Mouse (Mus musculus): ENCODE measurements around the gene 4933416C03Rik.

4933416C03Rik gene

DNA sequence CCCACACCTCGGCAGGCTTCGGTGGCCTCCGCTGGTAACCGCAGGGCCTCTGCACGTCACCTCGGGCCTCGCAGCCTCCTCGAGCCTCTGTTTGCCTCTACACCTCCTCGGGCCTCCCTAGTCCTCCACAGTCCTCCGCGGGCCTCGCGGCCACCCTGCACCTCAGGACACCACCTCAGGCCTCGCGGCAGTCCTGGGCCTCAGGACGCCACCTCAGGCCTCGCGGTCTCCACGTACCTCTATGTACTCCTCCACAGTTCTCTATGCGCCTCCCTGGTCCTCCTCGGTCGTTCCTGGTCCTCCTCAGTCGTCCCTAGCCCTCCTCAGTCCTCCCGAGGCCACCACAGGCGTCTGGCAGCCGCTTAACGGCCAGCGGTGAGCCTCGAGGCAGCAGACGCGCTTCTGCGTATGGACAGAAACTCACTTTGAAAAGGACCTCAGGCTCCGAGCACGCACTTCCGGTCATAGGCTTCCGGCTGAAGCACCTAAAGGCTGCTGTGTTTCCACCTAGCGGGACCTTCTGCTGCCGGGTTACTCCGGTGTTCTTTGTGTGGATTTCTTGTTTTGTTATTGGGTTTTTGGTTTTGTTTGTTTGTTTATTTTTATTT is at the start of gene 4933416C03Rik:
Gene 4933416C03Rik, minus strand, starts transcription at position 51 of the 608 bp plus-strand sequence.
- DNase-seq (ENCODE audit: low read depth, low spot score), result peak; percentile 6

DNA sequence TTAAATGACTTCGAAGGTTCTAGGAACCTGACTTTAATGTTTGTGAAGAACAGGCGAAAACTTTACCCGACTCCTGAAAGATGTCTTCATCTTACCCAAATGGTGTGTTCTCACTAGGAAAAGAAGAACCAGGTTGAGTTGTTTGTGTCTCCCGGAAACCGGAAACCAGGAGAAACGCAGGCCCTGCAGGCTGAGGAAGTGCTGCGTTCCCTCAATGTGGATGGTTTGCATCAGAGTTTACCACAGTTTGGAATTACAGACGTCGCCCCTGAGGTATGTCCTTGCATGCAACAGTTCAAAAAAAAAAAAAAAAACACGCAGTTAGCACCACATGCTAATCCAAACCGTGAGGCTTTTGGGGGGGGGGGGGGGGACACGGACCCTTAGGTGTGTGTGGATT is 48.6 kb upstream of the 4933416C03Rik start:
- DNase-seq (ENCODE audit: low read depth, low spot score), result no peak

DNA sequence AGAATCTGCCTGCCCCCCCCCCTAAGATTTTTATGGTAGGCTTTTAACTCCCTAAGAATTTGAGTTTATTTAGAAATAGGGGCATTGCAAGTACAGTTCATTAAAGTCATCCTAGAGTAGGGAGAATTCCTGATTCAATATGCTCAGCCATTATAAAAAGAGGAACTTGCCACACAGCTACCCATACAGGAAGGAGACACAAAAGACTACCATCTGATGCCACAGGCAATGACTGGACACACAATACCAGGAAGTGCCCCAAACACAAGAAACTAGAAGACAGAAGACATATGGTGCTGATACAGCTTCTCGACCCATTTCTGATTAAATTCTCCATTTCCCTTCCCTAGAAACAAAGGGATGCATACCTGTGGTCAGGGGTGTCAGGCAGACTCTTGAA is 43.0 kb upstream of the 4933416C03Rik start:
- DNase-seq (ENCODE audit: low read depth, low spot score), result no peak

DNA sequence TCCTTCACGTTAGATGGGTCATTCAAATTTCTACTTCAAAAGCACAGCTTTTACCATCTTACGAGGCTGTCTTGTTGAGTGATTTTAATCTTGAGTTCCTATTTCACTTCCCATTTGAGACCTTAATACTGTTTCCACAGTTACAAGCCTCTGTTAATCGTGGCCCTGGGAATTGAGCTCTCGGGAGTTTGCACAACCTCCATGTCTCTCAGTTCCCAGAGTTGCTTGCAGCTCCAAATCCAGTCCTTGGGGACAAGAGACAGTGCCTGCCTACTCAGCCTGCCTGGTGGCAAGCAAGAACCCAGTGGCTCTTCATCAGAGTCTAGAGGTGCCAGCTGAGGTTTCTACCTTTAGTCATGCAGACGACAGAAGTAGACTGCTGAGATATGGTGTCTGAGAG is 41.0 kb upstream of the 4933416C03Rik start:
- no peak for DNase-seq (ENCODE audit: low read depth, low spot score)

DNA sequence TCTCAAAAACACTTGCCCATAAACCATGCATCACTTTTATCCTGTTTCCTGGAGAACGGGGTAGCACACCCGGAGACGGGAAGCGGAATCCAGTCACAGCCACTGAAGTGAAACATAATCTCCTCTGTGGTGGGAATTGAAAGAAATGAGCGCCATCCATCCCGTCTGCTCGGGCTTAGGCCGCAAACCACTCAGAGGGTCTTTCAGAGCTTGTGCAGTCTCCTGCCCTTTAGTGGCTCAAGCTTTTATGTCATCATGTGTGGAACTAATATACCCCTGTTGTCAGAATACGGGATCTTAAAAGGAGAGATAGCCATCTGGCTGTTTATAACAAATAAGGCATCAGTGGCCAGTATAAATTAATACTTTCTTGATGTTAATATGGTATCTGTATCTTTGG is 32.4 kb upstream of the 4933416C03Rik start:
- no peak for DNase-seq (ENCODE audit: low read depth, low spot score)

DNA sequence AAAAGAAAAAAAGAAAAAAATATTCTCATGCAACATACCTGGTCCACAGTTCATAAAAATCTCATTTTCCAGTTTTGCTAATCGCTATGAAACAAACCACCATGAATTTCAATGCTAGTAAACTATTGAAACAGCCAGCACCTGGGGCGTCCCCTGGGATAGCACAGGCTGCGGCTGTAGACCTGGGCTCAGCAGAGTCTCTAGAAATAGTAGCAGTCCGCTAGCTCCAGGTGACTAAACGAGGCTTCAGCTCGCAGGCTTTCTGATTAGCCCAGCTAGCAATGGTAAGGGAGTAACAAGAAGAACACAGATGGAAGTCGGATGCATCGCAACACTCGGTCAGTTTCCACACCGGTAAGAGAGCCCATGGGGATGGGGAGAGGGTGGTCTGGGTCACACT is 30.0 kb upstream of the 4933416C03Rik start:
- DNase-seq (ENCODE audit: low read depth, low spot score), result no peak

DNA sequence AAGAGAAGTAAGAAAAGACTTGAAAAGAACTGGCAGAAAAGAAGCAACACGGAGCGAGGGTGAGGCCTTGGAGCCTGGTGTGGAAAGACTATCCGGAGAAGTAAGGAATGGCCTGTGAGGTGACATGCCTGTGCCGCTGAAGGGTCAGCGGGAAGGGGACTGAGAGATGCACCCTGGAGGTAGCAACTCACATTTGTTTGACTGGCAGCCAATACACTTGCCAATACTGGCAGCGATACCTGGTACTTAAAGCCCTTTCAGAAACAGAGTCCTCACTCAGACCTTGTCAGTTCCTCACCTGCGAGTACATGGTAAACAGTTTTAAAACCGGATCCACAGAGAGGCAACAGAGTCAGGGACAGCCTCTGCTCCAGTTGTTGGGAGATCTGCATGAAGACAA is 26.5 kb upstream of the 4933416C03Rik start:
- DNase-seq (ENCODE audit: low read depth, low spot score), result no peak

DNA sequence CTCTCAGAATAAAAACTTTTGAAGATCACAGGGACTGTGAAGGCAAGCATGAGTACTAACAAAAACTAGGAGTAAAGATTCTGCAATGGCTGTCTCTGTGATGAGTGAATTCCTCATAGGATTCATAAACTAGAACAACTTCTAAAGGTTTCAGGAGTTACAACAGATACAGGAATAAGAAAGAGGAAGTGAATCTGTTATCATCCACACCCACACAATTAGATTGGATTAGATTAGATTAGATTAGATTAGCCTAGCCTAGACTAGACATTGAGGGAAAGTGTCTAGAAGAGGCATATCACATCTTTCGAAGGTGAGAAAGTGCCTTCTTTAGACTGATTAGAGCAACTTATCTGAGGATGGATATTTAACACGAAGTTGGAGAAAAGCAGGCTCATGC is 21.5 kb upstream of the 4933416C03Rik start:
- DNase-seq (ENCODE audit: low read depth, low spot score), result no peak

DNA sequence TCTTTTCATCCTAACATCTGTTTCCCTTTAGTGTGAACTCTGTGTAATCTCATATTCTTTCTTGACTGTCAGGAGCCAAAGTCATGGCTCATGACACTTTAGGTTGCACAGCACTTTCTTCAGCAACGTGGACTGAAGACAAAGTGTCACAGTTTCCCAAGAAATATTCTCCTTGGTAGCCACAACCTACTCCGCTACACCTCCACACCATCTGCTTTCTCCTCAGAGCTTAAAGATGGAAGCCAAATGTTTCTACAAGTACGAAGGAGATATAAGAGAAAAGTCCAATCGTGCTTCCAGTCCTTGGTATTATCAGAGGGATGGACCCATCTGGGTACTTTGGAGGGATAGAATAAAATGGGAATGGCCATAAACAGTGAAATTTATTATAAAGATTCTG is 18.5 kb upstream of the 4933416C03Rik start:
- no peak for DNase-seq (ENCODE audit: low read depth, low spot score)

DNA sequence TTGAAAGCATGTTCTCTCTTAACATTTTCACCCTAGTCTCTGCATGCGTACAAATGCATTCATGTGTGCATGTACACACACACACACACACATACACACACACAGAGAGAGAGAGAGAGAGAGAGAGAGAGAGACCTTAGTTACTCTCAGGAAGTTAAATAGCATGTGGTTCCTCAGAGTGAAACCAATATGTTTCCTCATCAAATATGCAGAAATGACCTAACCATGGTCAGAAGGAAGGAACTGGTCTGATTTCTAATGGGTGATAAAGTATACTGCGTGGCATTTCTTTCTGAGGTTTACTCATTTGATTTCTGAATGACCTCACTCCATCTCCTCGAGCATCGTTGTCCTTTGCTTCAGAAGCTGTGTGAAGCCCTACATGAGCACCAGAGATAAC is 17.5 kb upstream of the 4933416C03Rik start:
- no peak for DNase-seq (ENCODE audit: low read depth, low spot score)

DNA sequence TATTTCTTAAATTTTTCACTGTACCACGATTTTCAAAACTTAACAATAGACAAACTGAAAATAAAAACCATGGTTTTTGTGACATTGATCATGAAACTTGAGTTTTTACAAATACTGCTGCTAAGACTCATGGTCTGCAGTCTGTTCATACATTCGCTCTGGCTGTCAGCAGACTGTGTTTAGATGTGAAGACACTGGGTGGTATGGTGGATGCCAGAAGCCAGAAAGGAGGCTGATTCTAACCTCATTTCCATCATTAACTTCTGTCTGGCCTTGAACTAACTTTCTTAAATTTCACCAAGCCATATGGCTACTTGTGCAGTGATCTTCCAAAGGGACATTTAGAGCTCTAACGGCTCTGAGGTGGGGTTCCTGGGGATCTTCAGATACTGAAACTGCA is 16.7 kb upstream of the 4933416C03Rik start:
- no peak for DNase-seq (ENCODE audit: low read depth, low spot score)

DNA sequence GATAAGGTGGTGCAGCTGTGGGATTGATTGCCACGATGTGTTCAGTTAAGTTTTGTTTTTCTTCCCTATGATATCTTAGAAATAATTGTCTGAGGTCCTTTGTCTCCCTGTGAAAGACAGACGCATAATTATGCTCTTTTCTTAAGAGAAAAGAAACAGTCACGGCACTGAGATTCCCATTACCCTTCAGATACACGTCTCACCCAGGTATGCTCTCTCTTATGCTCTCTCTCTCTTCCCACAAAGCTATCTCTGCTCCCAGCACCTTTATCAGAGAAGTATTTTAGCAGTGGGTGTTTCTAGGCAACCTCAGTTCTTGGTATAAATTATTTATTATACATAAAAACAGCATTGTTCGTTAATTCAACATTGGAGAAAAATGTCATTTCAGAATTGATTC is 11.6 kb upstream of the 4933416C03Rik start:
- DNase-seq (ENCODE audit: low read depth, low spot score), result no peak

DNA sequence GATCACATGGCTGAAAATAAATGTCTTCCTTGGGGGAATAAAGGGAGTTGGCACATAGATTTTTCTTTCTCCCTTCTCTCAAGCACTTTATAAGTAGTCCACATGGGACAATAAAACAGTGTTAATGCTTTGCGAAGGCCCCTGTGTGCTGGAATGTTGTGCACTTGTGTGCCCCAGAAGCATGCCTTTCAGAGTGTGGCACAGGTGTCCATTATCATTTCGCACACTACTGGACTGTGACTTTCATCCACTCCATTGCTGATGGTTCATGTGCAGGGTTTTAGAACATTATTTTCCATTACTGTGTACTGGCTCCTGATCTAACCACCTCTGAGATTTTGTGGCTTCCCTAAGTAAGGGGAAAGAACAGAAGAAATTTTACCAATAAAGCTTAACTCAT is 10.1 kb upstream of the 4933416C03Rik start:
- DNase-seq (ENCODE audit: low read depth, low spot score), result no peak

DNA sequence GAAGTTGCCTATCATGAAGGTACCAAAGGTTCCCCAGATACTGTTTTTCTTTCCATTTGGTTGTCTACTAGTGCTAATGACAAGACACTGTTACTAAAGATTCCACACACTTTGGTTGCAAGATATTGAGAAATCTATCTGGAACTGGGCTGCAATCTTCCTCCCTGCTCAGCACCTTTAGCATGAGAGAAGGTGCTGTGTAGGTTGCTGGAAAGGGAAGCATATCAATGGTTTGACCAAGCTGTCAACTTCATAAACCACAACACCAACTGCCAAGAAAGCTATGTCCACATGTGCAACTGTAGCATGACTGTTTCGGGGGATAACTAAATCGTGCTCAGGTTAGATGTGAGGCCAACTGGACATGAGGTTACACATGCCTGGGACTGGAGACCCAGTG is 7.7 kb upstream of the 4933416C03Rik start:
- no peak for DNase-seq (ENCODE audit: low read depth, low spot score)

DNA sequence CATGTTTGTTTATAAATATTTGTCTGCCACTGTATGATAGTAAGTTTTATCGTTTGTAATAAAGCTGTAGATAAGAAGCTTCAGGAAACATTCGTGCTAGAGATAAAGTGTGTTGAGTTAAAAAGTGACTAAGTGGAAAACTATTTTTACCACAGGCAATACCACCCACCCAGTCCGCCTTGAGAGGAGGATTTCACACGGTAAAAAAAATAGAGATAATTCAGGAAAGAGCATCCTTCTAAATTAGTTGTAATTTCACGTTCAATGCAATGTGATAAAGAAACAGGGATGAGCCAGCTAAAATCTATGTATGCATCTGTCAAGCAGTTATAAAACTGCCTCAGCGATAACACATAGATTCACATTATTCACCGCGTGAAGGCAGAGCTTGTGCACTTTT is 3.3 kb upstream of the 4933416C03Rik start:
- DNase-seq (ENCODE audit: low read depth, low spot score), result no peak

DNA sequence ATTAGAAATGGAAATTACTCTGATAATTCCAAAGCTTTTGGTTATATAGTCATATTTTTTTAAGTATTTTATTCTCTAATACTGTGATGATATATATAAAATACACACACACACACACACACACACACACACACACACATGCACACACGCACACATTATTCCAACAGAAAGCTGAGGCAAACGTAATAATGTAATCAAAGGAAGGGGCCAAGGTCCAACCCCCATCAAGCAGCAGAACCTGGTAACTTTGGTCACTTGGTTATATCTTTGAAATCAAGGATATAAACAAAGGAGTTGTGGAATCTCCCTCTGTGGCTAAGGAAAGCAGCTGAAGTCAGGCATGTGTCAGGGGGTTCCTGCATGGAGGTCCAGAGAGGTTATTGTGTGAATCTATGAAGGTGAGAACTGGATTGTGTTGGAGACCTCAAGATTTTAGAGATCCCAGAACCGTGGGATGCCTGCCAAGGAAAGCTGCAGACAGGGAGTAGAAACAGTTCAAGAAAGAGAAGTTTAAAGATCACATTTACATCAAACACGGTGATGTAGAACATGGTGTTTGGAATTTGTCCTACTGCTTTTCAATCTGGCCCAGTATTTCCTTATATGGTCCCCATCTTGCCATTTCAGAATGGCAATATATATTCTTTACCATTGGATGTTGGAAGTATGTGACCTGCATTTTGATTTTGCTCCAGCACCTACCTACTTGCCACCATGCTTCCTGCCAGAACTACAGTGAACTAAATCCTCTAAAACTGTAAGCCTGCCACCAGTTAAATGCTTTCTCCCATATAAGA is 2.4 kb upstream of the 4933416C03Rik start:
- no peak for DNase-seq (ENCODE audit: low read depth, low spot score)

DNA sequence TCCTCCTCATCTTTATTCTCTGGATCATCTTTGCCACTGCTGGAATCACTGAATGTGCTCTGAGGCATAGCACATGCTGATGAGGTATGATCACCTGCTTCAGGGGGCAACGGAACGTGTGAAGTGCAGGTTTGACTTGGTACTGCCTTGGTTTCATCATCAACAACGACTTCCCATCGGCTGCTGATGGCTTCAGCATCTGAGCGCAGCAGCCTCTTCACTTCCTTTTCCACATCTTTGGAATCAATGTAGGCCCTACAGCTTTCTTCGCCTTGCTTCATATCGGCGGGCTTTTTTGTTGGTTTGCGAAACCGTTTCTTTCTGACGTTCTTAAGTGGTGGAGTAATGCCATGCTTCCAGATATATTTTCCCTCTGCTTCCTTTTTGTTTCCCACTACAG is 849 bp downstream of the 4933416C03Rik start:
- peak; percentile 2 for DNase-seq (ENCODE audit: low read depth, low spot score)

DNA sequence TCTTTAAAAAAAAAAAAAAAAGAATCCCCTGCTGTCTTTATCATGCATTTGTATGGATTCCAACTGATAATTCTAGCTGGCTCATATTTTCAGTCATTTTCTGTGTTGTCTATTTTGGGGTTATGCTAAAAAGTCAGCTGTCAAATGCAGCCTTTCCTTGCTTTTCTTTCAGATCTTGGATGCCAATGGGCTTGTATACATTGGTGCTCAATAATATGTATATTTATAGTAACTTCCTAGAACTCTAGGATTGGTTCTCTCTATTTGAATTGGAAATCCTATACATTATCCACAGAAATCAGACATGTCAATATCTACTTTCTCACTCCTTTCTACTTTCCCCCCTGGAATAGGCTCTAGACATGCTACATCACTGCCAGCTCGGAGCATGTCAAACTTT is 5.0 kb downstream of the 4933416C03Rik start:
- no peak for DNase-seq (ENCODE audit: low read depth, low spot score)

DNA sequence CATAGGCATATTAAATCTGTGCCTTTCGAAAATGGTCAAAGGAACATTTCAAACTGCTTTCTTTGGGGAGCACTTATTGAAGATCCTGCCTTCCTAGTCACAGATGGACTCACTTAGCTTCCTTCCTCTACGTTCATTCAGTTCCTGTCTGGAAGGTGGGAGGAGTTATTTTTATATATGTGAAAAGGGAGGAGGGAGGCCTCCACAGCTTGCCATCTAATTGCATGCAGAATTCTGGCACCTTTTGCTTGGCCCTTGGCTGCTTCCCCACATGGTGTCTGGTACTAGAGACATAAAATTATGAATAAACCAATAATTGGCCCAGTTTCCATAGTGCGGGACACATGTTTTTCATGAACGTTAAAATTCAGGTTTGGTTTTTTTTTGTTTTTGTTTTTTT is 5.5 kb downstream of the 4933416C03Rik start:
- no peak for DNase-seq (ENCODE audit: low read depth, low spot score)

DNA sequence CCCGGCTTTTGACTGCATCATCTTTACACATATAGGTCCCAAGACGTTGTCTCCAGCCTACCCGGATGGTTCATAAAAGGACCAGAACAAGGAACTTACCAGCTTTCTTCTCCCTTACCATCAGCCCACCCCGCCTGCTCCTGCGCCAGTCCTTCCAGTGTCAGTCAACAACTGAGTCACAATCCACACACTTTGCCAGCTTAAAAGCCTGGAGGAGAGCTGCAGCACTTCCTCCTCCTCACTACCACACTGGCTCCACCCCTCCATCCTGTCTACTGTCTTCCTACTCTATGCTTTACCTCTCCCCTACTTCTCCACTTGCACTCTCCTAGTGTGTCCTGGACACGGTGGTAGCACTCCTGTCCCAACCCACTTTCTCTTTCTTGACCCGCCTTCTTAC is 15.2 kb downstream of the 4933416C03Rik start:
- no peak for DNase-seq (ENCODE audit: low read depth, low spot score)

DNA sequence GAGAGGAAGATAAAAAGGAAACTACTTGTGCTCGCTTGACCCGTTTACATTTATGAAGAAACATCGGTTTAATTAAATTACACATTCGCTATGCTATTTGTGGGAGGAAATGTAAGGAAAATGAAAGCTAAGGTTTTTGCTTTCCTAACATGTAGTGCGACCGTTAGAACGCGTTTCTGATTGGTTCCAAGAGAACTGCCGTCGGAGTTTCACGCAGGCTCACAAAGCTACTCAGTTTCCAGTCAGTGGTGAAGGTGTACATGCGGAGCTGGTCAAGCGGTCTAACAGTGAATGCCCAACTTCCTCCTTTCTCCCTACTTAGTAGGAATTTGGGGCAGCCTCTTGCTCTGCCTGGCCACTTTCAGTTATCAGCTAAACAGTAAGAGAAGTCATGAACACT is 17.3 kb downstream of the 4933416C03Rik start:
- DNase-seq (ENCODE audit: low read depth, low spot score), result no peak

DNA sequence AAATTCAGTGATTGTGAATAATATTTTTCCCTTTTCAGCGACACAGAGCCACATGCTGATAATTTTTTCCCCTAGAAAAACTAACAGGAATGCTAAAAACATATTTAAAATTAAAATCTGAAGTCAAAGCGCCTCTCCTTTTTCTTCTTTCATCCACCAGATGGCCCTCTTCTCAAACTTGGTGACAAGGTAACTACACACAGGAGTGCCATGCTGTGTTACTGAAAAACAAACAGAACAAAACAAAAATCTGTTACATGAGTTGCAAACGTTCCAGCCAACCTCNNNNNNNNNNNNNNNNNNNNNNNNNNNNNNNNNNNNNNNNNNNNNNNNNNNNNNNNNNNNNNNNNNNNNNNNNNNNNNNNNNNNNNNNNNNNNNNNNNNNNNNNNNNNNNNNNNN is 29.8 kb downstream of the 4933416C03Rik start:
- DNase-seq (ENCODE audit: low read depth, low spot score), result peak; percentile 7

DNA sequence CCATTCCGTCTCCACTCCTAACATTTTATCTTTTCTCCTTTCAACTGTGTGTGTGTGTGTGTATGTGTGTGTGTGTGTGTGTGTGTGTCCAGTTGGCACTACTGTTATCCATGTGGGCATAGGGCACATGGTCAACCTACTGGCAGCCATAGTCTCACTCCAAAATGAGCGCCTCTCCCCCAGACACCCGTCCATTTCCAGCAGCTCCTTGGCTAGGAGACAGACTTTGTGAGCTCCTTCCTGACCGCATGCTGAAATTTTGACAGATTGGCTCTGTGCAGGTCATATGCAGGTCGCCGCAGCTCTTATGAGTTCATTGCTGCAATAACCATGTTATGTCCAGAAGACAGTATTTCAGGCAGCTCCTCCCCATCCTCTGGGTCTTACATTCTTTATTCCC is 32.9 kb downstream of the 4933416C03Rik start:
- DNase-seq (ENCODE audit: low read depth, low spot score), result no peak

DNA sequence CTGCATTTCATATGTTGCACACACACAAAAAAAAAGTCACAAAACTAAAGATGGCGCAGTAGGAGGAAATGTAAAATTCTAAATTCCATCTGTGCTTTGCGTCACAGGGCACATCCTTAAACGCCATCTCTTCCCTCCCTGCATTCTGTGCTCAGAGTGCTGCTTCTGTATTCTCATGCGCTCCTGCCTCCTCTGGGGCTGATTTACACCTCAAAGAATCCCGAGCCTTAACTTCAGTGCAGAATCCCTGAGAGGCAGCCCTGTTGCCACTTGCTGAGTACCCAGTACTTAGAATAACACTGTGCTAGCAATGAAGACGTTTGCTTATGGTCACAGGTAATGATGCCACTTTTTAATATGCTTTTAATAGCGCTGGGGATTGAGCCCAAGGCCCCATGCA is 34.3 kb downstream of the 4933416C03Rik start:
- DNase-seq (ENCODE audit: low read depth, low spot score), result peak; percentile 52

Measured in ES-CJ7 (cell line).